Mouse (Mus musculus) lung, postnatal 0 days (tissue): Measurements from ENCODE around the gene Taok3.

Experiments used
- CTCF ChIP-seq: IDR thresholded peaks from 2 replicates; pipeline ENCODE4 v1.5.1; 2016; ENCODE audit warnings: antibody characterized with exemption, mild to moderate bottlenecking
- EP300 ChIP-seq: IDR thresholded peaks from 2 replicates; pipeline ENCODE4 v1.6.1; 2016; ENCODE audit warnings: antibody characterized with exemption, mild to moderate bottlenecking, control low read depth

- TF ChIP-seq CTCF (no peak), EP300 (no peak)
These were observed 44.6 kb downstream of the Taok3 start for GRCm38 (mm10) chr5:117164516-117164915.
